Mouse (Mus musculus) heart, adult 10 weeks (tissue): ENCODE measurements around the gene Olfr1294. TPM values are rescaled to one million over a fixed set of nuclear protein-coding genes. Genes with fewer than 3 reads are reported as not detected.

ENCODE experiments used
- polyA plus RNA-seq: library from polyadenylated mRNA; stranded (reverse); fragments of 350-450 nt; fragmentation: Illumina TruSeq; extraction: RNeasy Lipid Tissue Mini Kit (QIAGEN cat#74804); gene quantifications from one replicate; pipeline ENCODE4 v1.2.3, GENCODE M21; 2014; ENCODE audit warnings: low read depth, low replicate concordance

The Olfr1294 gene
- polyA plus RNA-seq = not detected

GRCm38 (mm10) chr2:111540191-111540590, at the start of gene Olfr1294:
Gene Olfr1294 (minus strand): TSS chr2:111540291.

GRCm38 (mm10) chr2:111569581-111569980, 29.5 kb upstream of the Olfr1294 start, which contains the start of gene Olfr1295:
Gene Olfr1295 (minus strand): TSS chr2:111569681.

GRCm38 (mm10) chr2:111524903-111525302, 15.2 kb downstream of the Olfr1294 start, which contains the start of gene Olfr1293-ps:
Gene Olfr1293-ps (plus strand): TSS chr2:111525203.

GRCm38 (mm10) chr2:111496880-111497279, 43.2 kb downstream of the Olfr1294 start, which contains the start of gene Olfr1291-ps1:
Gene Olfr1291-ps1 (plus strand): TSS chr2:111497180.

GRCm38 (mm10) chr2:111493729-111494128, 46.4 kb downstream of the Olfr1294 start, which contains the start of gene Olfr1290:
Gene Olfr1290 (minus strand): TSS chr2:111493829.

Other genes with a start within 250 kb of the Olfr1294 start
- gene Olfr1279, start 239.7 kb downstream of the Olfr1294 start, polyA plus RNA-seq = not detected
- gene Olfr1280, start 226.3 kb downstream of the Olfr1294 start, polyA plus RNA-seq = not detected
- not detected for gene Olfr1281, start 213.8 kb downstream of the Olfr1294 start, polyA plus RNA-seq
- not detected for gene Olfr1282, start 204.2 kb downstream of the Olfr1294 start, polyA plus RNA-seq
- not detected for gene Olfr1283, start 173.5 kb downstream of the Olfr1294 start, polyA plus RNA-seq
- not detected for gene Olfr1284, start 164.8 kb downstream of the Olfr1294 start, polyA plus RNA-seq
- not detected for gene Olfr1286, start 117.2 kb downstream of the Olfr1294 start, polyA plus RNA-seq
- not detected for gene Olfr1287, start 91.1 kb downstream of the Olfr1294 start, polyA plus RNA-seq
- not detected for gene Olfr1288, start 66.2 kb downstream of the Olfr1294 start, polyA plus RNA-seq
- gene Olfr1289, start 59.5 kb downstream of the Olfr1294 start, polyA plus RNA-seq = not detected
- not detected for gene Olfr1290, start 46.5 kb downstream of the Olfr1294 start, polyA plus RNA-seq
- gene Olfr1291-ps1, start 43.1 kb downstream of the Olfr1294 start, polyA plus RNA-seq = not detected
- gene Olfr1293-ps, start 15.1 kb downstream of the Olfr1294 start, polyA plus RNA-seq = not detected
- not detected for gene Olfr1295, start 29.4 kb upstream of the Olfr1294 start, polyA plus RNA-seq
- not detected for gene Olfr1297, start 86.2 kb upstream of the Olfr1294 start, polyA plus RNA-seq
- gene Olfr1298, start 108.9 kb upstream of the Olfr1294 start, polyA plus RNA-seq = not detected
- gene Olfr1299, start 121.1 kb upstream of the Olfr1294 start, polyA plus RNA-seq = not detected
- not detected for gene Olfr1301, start 210.7 kb upstream of the Olfr1294 start, polyA plus RNA-seq
- not detected for gene Olfr1302, start 237.1 kb upstream of the Olfr1294 start, polyA plus RNA-seq